26 mouse cellular contexts compared by ENCODE assay signal in the genomic region with DNA sequence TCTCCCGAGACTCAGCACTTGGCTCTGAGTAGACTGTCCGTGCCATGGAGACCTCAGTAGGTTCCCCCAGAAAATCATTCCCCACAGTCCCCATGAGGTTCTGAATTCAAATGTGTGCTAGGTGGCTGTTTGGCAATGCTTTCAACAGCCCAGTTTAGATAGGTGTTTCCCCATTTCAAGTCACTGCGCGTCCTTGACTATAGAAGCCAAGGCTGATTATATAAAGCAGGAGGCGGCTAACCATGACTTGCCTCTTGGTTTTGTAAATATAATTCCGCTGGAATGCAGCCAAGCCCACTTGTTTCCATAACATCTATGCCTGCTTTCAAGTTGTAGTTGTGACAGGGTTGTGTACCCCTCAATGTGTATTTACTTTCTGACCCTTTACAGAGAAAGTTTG.
DNase-seq lines count a peak whose midpoint lies in the region; ATAC-seq and TF ChIP-seq lines count a peak whose summit lies in the region.
"Had no signal": no experiment of that assay in that cellular context is flagged by ENCODE, and none has a peak within 500 bp of the region (broad histone marks: within the 10 kb centered on the region; RNA-seq: fewer than 3 reads in every experiment).

No protein-coding gene starts in this region.

- H3K27ac ChIP-seq in kidney, adult 2 months (ENCODE audit: insufficient read depth, low read depth, low read length), result no peak overlapping the region
- H3K27ac ChIP-seq in kidney, embryonic 15.5 days, result no peak overlapping the region
- H3K27ac ChIP-seq in CH12.LX (ENCODE audit: insufficient read depth, low read depth), result no peak overlapping the region
- H3K27ac ChIP-seq in lung, embryonic 14.5 days (ENCODE audit: low read depth), result no peak overlapping the region
- H3K27ac ChIP-seq: forebrain, embryonic 12.5 days; heart, embryonic 13.5 days; hindbrain, embryonic 15.5 days; intestine, embryonic 15.5 days; limb, embryonic 15.5 days; midbrain, embryonic 13.5 days; neural tube, embryonic 12.5 days; stomach, embryonic 15.5 days had no signal

- 86% methylated on average over 6 of the region's 6 CpGs for WGBS in kidney, adult 2 months
- 84% methylated on average over 6 of the region's 6 CpGs for WGBS in kidney, embryonic 15.5 days
- WGBS in lung, embryonic 14.5 days, result 52% methylated on average over 6 of the region's 6 CpGs

- H3K36me3 ChIP-seq in kidney, adult 2 months (ENCODE audit: control insufficient read depth, insufficient read depth, low read length), result no peaks in the 10 kb centered on the region
- H3K36me3 ChIP-seq in kidney, embryonic 15.5 days, result no peaks in the 10 kb centered on the region
- no peaks in the 10 kb centered on the region for H3K36me3 ChIP-seq in CH12.LX (replicated peaks in 1 of 2; ENCODE audit: control insufficient read depth in 1 of 2, insufficient read depth in 1 of 2, low read length in 1 of 2)
- H3K36me3 ChIP-seq in lung, embryonic 14.5 days (ENCODE audit: insufficient read depth), result no peaks in the 10 kb centered on the region
- H3K36me3 ChIP-seq: forebrain, embryonic 12.5 days; heart, embryonic 13.5 days; hindbrain, embryonic 15.5 days; intestine, embryonic 15.5 days; limb, embryonic 15.5 days; midbrain, embryonic 13.5 days; neural tube, embryonic 12.5 days; stomach, embryonic 15.5 days had no signal

- no peak for TF ChIP-seq CTCF in kidney, adult 2 months (conservative IDR thresholded peaks at IDR 0.05; ENCODE audit: insufficient read depth, insufficient read length, low read depth, low read length)
- no peak for TF ChIP-seq CTCF in CH12.LX (conservative IDR thresholded peaks at IDR 0.05 in 1 of 2, IDR thresholded peaks at IDR 0.05 in 1 of 2; ENCODE audit: low read depth in 2 of 2, low read length in 2 of 2)
- TF ChIP-seq CTCF in lung, embryonic 14.5 days (IDR thresholded peaks at IDR 0.05; ENCODE audit: low read depth), result no peak

- DNase-seq in kidney, adult 2 months, result peak; percentile 15
- peak; percentile 53 for DNase-seq in CH12.LX (ENCODE audit: extremely low read depth)
- peak; percentile 10 for DNase-seq in adrenal gland, postnatal 10 days
- DNase-seq in lung, embryonic 14.5 days, result peak; percentile 79
- no peak for DNase-seq in spleen, postnatal 14 days (ENCODE audit: low spot score in 2 of 2)
- DNase-seq in urinary bladder, postnatal 14 days (ENCODE audit: low spot score), result no peak
- no peak for DNase-seq in layer of hippocampus, postnatal 10 days (ENCODE audit: low spot score in 2 of 2)
- DNase-seq: cerebellum, adult 18-20 months; cerebellum, postnatal 36 days; gastrocnemius, postnatal 10 days; heart, adult 18-20 months; heart, postnatal 4 days; layer of hippocampus, postnatal 36 days; right cerebral cortex, postnatal 25 days; thymus, adult 18-20 months; thymus, postnatal 4 days had no signal

- no peak overlapping the region for H3K4me3 ChIP-seq in kidney, adult 2 months (ENCODE audit: insufficient read depth, low read depth, low read length)
- H3K4me3 ChIP-seq in kidney, embryonic 15.5 days (replicated peaks), result no peak overlapping the region
- H3K4me3 ChIP-seq in CH12.LX (replicated peaks in 1 of 3; ENCODE audit: low read depth in 2 of 3, low read length in 2 of 3, poor library complexity in 1 of 3), result no peak overlapping the region
- no peak overlapping the region for H3K4me3 ChIP-seq in lung, embryonic 14.5 days (ENCODE audit: low read depth, low read length)
- H3K4me3 ChIP-seq: forebrain, embryonic 12.5 days; heart, embryonic 13.5 days; hindbrain, embryonic 15.5 days; intestine, embryonic 15.5 days; limb, embryonic 15.5 days; midbrain, embryonic 13.5 days; neural tube, embryonic 12.5 days; stomach, embryonic 15.5 days had no signal

- ATAC-seq in kidney, embryonic 15.5 days (replicated peaks; ENCODE audit: low FRiP score), result no peak
- ATAC-seq in lung, embryonic 14.5 days (ENCODE audit: insufficient read depth), result peak; percentile 58; the same call in 1 of the 2 replicates
- ATAC-seq: activated CD4-positive, CD25-positive, alpha-beta regulatory T cell, adult 4 months; intestine, embryonic 15.5 days; midbrain, embryonic 13.5 days had no signal

- no peak for TF ChIP-seq POLR2A in kidney, adult 2 months (IDR thresholded peaks at IDR 0.05; ENCODE audit: low read depth, low read length)
- no peak for TF ChIP-seq POLR2A in CH12.LX (IDR thresholded peaks at IDR 0.05; ENCODE audit: low read depth, low read length)

- no peaks in the 10 kb centered on the region for H3K4me1 ChIP-seq in kidney, adult 2 months (ENCODE audit: control insufficient read depth, insufficient read depth, low read length)
- no peaks in the 10 kb centered on the region for H3K4me1 ChIP-seq in kidney, embryonic 15.5 days
- peaks cover 13 to 35% of the 10 kb centered on the region in 2 experiments for H3K4me1 ChIP-seq in CH12.LX (ENCODE audit: control insufficient read depth in 1 of 2, insufficient read depth in 2 of 2)
- H3K4me1 ChIP-seq in lung, embryonic 14.5 days (ENCODE audit: insufficient read depth), result no peaks in the 10 kb centered on the region
- H3K4me1 ChIP-seq: forebrain, embryonic 12.5 days; heart, embryonic 13.5 days; hindbrain, embryonic 15.5 days; intestine, embryonic 15.5 days; limb, embryonic 15.5 days; midbrain, embryonic 13.5 days; neural tube, embryonic 12.5 days; stomach, embryonic 15.5 days had no signal

- H3K9ac ChIP-seq in kidney, embryonic 15.5 days, result no peak overlapping the region
- H3K9ac ChIP-seq in CH12.LX (ENCODE audit: insufficient read depth, low read depth), result no peak overlapping the region
- no peak overlapping the region for H3K9ac ChIP-seq in lung, embryonic 14.5 days
- H3K9ac ChIP-seq: forebrain, embryonic 12.5 days; heart, embryonic 13.5 days; hindbrain, embryonic 15.5 days; intestine, embryonic 15.5 days; limb, embryonic 15.5 days; midbrain, embryonic 13.5 days; neural tube, embryonic 12.5 days; stomach, embryonic 15.5 days had no signal

- no peak overlapping the region for H3K4me2 ChIP-seq in kidney, embryonic 15.5 days
- peak overlapping the region; percentile 51 for H3K4me2 ChIP-seq in CH12.LX (ENCODE audit: insufficient read depth, low read depth, poor library complexity, severe bottlenecking)
- H3K4me2 ChIP-seq in lung, embryonic 14.5 days, result no peak overlapping the region
- H3K4me2 ChIP-seq: forebrain, embryonic 12.5 days; heart, embryonic 13.5 days; hindbrain, embryonic 15.5 days; intestine, embryonic 15.5 days; limb, embryonic 15.5 days; midbrain, embryonic 13.5 days; neural tube, embryonic 12.5 days; stomach, embryonic 15.5 days had no signal

- H3K27me3 ChIP-seq in kidney, adult 2 months (replicated peaks; ENCODE audit: control insufficient read depth, insufficient read depth, low read length), result no peaks in the 10 kb centered on the region
- no peaks in the 10 kb centered on the region for H3K27me3 ChIP-seq in kidney, embryonic 15.5 days
- no peaks in the 10 kb centered on the region for H3K27me3 ChIP-seq in CH12.LX (replicated peaks)
- H3K27me3 ChIP-seq in lung, embryonic 14.5 days (ENCODE audit: insufficient read depth, low read length), result no peaks in the 10 kb centered on the region
- H3K27me3 ChIP-seq: forebrain, embryonic 12.5 days; heart, embryonic 13.5 days; hindbrain, embryonic 15.5 days; intestine, embryonic 15.5 days; limb, embryonic 15.5 days; midbrain, embryonic 13.5 days; neural tube, embryonic 12.5 days; stomach, embryonic 15.5 days had no signal

- no peak for TF ChIP-seq RAD21 in CH12.LX (IDR thresholded peaks at IDR 0.05; ENCODE audit: low read depth, low read length)

- dilution Hi-C loops in CH12.LX (cut with MboI; ENCODE audit: extremely low pct_ligation_motif_present, extremely low pct_unique_long_range_greater_than_20kb, low sequenced_read_pairs), result no loop called here

- H3K79me2 ChIP-seq in CH12.LX (replicated peaks; ENCODE audit: control insufficient read depth, extremely low read depth, insufficient read depth, poor library complexity, severe bottlenecking), result no peaks in the 10 kb centered on the region

- no peaks in the 10 kb centered on the region for H3K9me3 ChIP-seq in kidney, embryonic 15.5 days (replicated peaks)
- H3K9me3 ChIP-seq in CH12.LX (replicated peaks; ENCODE audit: low read length), result no peaks in the 10 kb centered on the region
- H3K9me3 ChIP-seq in lung, embryonic 14.5 days (ENCODE audit: low read depth, low read length), result no peaks in the 10 kb centered on the region
- H3K9me3 ChIP-seq: forebrain, embryonic 12.5 days; heart, embryonic 13.5 days; hindbrain, embryonic 15.5 days; intestine, embryonic 15.5 days; limb, embryonic 15.5 days; midbrain, embryonic 13.5 days; neural tube, embryonic 12.5 days; stomach, embryonic 15.5 days had no signal

- TF ChIP-seq EP300 in CH12.LX (IDR thresholded peaks at IDR 0.05; ENCODE audit: low read length), result no peak

- in situ Hi-C loops in CH12.LX (cut with MboI; ENCODE audit: low pct_ligation_motif_present, low pct_unique_long_range_greater_than_20kb, low sequenced_read_pairs), result no loop called here

TF ChIP-seq in CH12.LX, 34 proteins besides CTCF, POLR2A, EP300 and RAD21:
- no peak for TF ChIP-seq NRF1 (IDR thresholded peaks at IDR 0.05; ENCODE audit: low read depth, low read length)
- 0 out of 2 replicates have a peak, but pooled peaks have one; percentile 40 for TF ChIP-seq IRF4 (IDR thresholded peaks at IDR 0.05; ENCODE audit: low read depth, low read length)
- no peak; the same call in 1 of the 2 replicates for TF ChIP-seq HCFC1 (IDR thresholded peaks at IDR 0.05; ENCODE audit: low read depth, low read length)
- TF ChIP-seq CHD2 (IDR thresholded peaks at IDR 0.05; ENCODE audit: low read length), result no peak
- TF ChIP-seq MEF2A (IDR thresholded peaks at IDR 0.05; ENCODE audit: borderline replicate concordance, low read depth, low read length), result peak; percentile 74; the same call in 1 of the 2 replicates
- TF ChIP-seq BHLHE40 (IDR thresholded peaks at IDR 0.05; ENCODE audit: low read depth, low read length), result peak; percentile 30; the same call in 1 of the 2 replicates
- TF ChIP-seq ETS1 (conservative IDR thresholded peaks at IDR 0.05; ENCODE audit: low read depth, low read length), result peak; percentile 18; the same call in 1 of the 2 replicates
- TF ChIP-seq ZNF384 (IDR thresholded peaks at IDR 0.05; ENCODE audit: low read depth, low read length), result no peak
- TF ChIP-seq JUN (IDR thresholded peaks at IDR 0.05; ENCODE audit: insufficient read depth, low read depth, low read length), result no peak
- TF ChIP-seq SIN3A (IDR thresholded peaks at IDR 0.05; ENCODE audit: low read length), result no peak
- TF ChIP-seq ZMIZ1 (IDR thresholded peaks at IDR 0.05; ENCODE audit: low read depth, low read length), result no peak
- no peak for TF ChIP-seq MXI1 (IDR thresholded peaks at IDR 0.05; ENCODE audit: low read depth, low read length)
- no peak for TF ChIP-seq SMC3 (IDR thresholded peaks at IDR 0.05; ENCODE audit: low read depth, low read length)
- TF ChIP-seq CHD1 (IDR thresholded peaks at IDR 0.05; ENCODE audit: low read depth, low read length), result no peak
- no peak for TF ChIP-seq MAZ (IDR thresholded peaks at IDR 0.05; ENCODE audit: low read depth, low read length)
- peak; percentile 33; the same call in 1 of the 2 replicates for TF ChIP-seq ELF1 (IDR thresholded peaks at IDR 0.05; ENCODE audit: low read depth, low read length)

Comparison
In these comparisons a context has a peak if more than half of its experiments do, and no peak if none do; other contexts are left out.
1. DNase-seq: peak in kidney, adult 2 months (single experiment), CH12.LX (single experiment), adrenal gland, postnatal 10 days (single experiment) and lung, embryonic 14.5 days (single experiment); none in spleen, postnatal 14 days (0 of 2), urinary bladder, postnatal 14 days (single experiment) and layer of hippocampus, postnatal 10 days (0 of 2).